Mouse (Mus musculus): Measurements from ENCODE around the gene Vmn1r53.
"Not testable (repeated sequence)": the region's sequence is repeated elsewhere in the genome, so short reads cannot be mapped to it uniquely, and the experiment has no call there.

Gene Vmn1r53
- long read RNA-seq, experiment 1 = 0 reads
- long read RNA-seq, experiment 2 = 0 reads

GRCm38 (mm10) chr6:90224338-90224737 is at the start of gene Vmn1r53:
Gene Vmn1r53, minus strand, starts transcription at chr6:90224438.
- intact Hi-C loops (cut with DNase I) = no loop called here

DNA sequence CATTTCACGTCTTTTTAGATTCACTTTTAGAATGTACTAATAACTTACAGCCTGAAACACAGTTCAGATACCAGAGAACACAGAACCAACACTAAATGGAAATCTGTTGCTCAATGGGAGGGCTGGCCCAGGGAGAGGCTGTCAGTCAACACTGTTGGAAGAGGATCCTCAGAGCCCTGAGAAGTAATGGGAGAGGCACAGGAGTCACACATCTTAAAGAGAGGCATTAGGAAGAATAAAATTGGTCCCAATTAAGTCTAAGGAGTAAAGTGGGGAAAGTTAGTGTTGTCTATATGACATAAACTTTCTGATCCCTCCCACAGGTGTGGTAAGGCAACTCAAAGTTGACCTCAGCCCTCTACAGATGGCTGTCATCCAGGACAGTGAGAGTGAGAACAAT is 21.8 kb upstream of the Vmn1r53 start, which contains the start of gene Vmn1r54:
TSS of gene Vmn1r54 (plus strand) at position 301 of the 400 bp plus-strand sequence.
- intact Hi-C loops (cut with DNase I) = no loop called here

- intact Hi-C loops (cut with DNase I) = no loop called here
Measured at GRCm38 (mm10) chr6:90244019-90244418, 19.8 kb upstream of the Vmn1r53 start.

- intact Hi-C loops (cut with DNase I) = no loop called here
Measured at GRCm38 (mm10) chr6:90232681-90233080, 8.4 kb upstream of the Vmn1r53 start.

GRCm38 (mm10) chr6:90232114-90232513 is 7.9 kb upstream of the Vmn1r53 start:
- intact Hi-C loops (cut with DNase I) = not testable (repeated sequence)

- intact Hi-C loops (cut with DNase I) = not testable (repeated sequence)
Measured at GRCm38 (mm10) chr6:90202493-90202892, 21.7 kb downstream of the Vmn1r53 start, which contains the start of gene V1ra8. Gene V1ra8, plus strand, starts transcription at chr6:90202793.

GRCm38 (mm10) chr6:90174508-90174907 is 49.7 kb downstream of the Vmn1r53 start, which contains the start of gene Vmn1r52:
Gene Vmn1r52, plus strand, starts transcription at chr6:90174808.
- intact Hi-C loops (cut with DNase I) = no loop called here

All from adrenal gland (tissue).